Mouse (Mus musculus): ENCODE data around the gene Sdc1. TPM values are rescaled to one million over a fixed set of nuclear protein-coding genes. Genes with fewer than 3 reads are reported as not detected.

The Sdc1 gene
- total and polyA plus RNA-seq, 3 experiments: 1.7 to 5.3 (median 2.6) TPM

DNA sequence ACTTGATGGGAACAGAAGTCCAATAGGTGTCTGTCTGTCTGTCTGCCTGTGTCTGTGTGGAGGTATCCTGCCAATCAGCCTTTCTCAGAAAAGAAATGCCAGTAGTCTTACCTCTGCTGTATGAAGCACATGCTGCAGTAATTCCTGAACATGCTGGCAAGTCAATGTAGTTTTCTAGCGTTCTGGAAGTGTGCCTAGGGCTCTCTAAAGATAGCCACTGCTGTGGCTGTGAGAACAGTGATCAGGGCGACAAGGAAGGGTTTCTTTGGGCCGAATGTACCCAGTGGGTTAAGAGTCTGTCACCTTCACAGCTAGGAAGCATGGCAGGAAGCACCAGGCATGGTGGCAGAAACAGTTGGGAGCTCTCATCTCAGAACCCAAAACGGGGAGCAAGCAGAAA lies 17.0 kb upstream of the Sdc1 start:
- Histone ChIP-seq H3K36me3 (replicated peaks in 1 of 2; ENCODE audit: control insufficient read depth in 1 of 2, insufficient read depth in 1 of 2, low read length in 1 of 2) (peaks cover 31 to 73% of the 10 kb centered on the region in 2 experiments), H3K27ac (ENCODE audit: insufficient read depth, low read depth) (no peak overlapping the region), H3K4me2 (ENCODE audit: insufficient read depth, low read depth, poor library complexity, severe bottlenecking) (no peak overlapping the region), H3K4me3 (replicated peaks in 1 of 3; ENCODE audit: low read depth in 2 of 3, low read length in 2 of 3, poor library complexity in 1 of 3) (no peak overlapping the region), H3K4me1 (ENCODE audit: control insufficient read depth in 1 of 2, insufficient read depth in 2 of 2) (peaks cover 0 to 7% of the 10 kb centered on the region in 2 experiments; a peak in 1 of 4 replicates), H3K79me2 (replicated peaks; ENCODE audit: control insufficient read depth, extremely low read depth, insufficient read depth, poor library complexity, severe bottlenecking) (no peaks in the 10 kb centered on the region), H3K9ac (ENCODE audit: insufficient read depth, low read depth) (no peak overlapping the region), H3K27me3 (replicated peaks) (no peaks in the 10 kb centered on the region), H3K9me3 (replicated peaks; ENCODE audit: low read length) (peaks cover 6% of the 10 kb centered on the region)
- dilution Hi-C loops (cut with MboI; ENCODE audit: extremely low pct_ligation_motif_present, extremely low pct_unique_long_range_greater_than_20kb, low sequenced_read_pairs): no loop called here
- DNase-seq (ENCODE audit: extremely low read depth): no peak
- in situ Hi-C loops (cut with MboI; ENCODE audit: low pct_ligation_motif_present, low pct_unique_long_range_greater_than_20kb, low sequenced_read_pairs): no loop called here
- TF ChIP-seq KAT2A (IDR thresholded peaks at IDR 0.05; ENCODE audit: insufficient replicate concordance, low read length): no peak
- TF ChIP-seq POLR2AphosphoS2 (IDR thresholded peaks at IDR 0.05; ENCODE audit: low read depth, low read length): 0 out of 2 replicates have a peak, but pooled peaks have one; percentile 7

- DNase-seq (ENCODE audit: extremely low read depth): no peak
- no peak for TF ChIP-seq TCF12 (IDR thresholded peaks at IDR 0.05; ENCODE audit: low read depth, low read length)
- 0 out of 4 replicates have a peak, but pooled peaks of 1 of the 2 experiments have one; percentile 6 for TF ChIP-seq CTCF (conservative IDR thresholded peaks at IDR 0.05 in 1 of 2, IDR thresholded peaks at IDR 0.05 in 1 of 2; ENCODE audit: low read depth in 2 of 2, low read length in 2 of 2)
- TF ChIP-seq UBTF (IDR thresholded peaks at IDR 0.05; ENCODE audit: low read depth, low read length): no peak
- TF ChIP-seq E2F4 (IDR thresholded peaks at IDR 0.05; ENCODE audit: insufficient replicate concordance, low read depth, low read length): no peak
- TF ChIP-seq MEF2A (IDR thresholded peaks at IDR 0.05; ENCODE audit: borderline replicate concordance, low read depth, low read length): no peak
- no peak for TF ChIP-seq EP300 (IDR thresholded peaks at IDR 0.05; ENCODE audit: low read length)
- no peak overlapping the region for H3K4me3 ChIP-seq (replicated peaks in 1 of 3; ENCODE audit: low read depth in 2 of 3, low read length in 2 of 3, poor library complexity in 1 of 3)
- H3K79me2 ChIP-seq (replicated peaks; ENCODE audit: control insufficient read depth, extremely low read depth, insufficient read depth, poor library complexity, severe bottlenecking): no peaks in the 10 kb centered on the region
- no peaks in the 10 kb centered on the region for H3K4me1 ChIP-seq (ENCODE audit: control insufficient read depth in 1 of 2, insufficient read depth in 2 of 2)
- dilution Hi-C loops (cut with MboI; ENCODE audit: extremely low pct_ligation_motif_present, extremely low pct_unique_long_range_greater_than_20kb, low sequenced_read_pairs) (no loop called here), in situ Hi-C loops (cut with MboI; ENCODE audit: low pct_ligation_motif_present, low pct_unique_long_range_greater_than_20kb, low sequenced_read_pairs) (no loop called here)
- no peak overlapping the region for H3K9ac ChIP-seq (ENCODE audit: insufficient read depth, low read depth)
- no peak overlapping the region for H3K27ac ChIP-seq (ENCODE audit: insufficient read depth, low read depth)
- H3K27me3 ChIP-seq (replicated peaks): no peaks in the 10 kb centered on the region
- H3K4me2 ChIP-seq (ENCODE audit: insufficient read depth, low read depth, poor library complexity, severe bottlenecking): no peak overlapping the region
- peaks cover 6% of the 10 kb centered on the region for H3K9me3 ChIP-seq (replicated peaks; ENCODE audit: low read length)
- peaks cover 13 to 46% of the 10 kb centered on the region in 2 experiments for H3K36me3 ChIP-seq (replicated peaks in 1 of 2; ENCODE audit: control insufficient read depth in 1 of 2, insufficient read depth in 1 of 2, low read length in 1 of 2)
Observed at GRCm38 (mm10) chr12:8758029-8758428, 13.1 kb upstream of the Sdc1 start.

DNA sequence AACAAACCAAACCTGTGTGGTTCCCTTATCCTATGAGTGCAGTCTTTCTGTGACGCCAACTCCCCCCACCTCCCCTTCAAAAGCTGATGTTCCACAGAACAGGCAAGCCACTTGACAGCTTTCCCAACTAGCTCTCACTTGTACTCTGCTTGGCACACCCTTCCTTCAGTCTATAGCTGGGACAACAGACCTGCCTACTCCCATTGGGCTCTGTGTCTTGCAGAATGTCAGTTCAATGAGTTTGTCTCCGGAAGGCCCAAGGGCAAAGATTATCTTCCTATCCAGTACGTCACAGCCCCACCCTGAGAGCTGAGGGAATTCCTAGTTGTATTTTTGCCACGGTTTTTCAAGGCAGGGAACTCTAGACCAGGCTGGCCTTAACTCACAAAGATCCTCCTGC lies 12.0 kb upstream of the Sdc1 start:
- no peaks in the 10 kb centered on the region for H3K79me2 ChIP-seq (replicated peaks; ENCODE audit: control insufficient read depth, extremely low read depth, insufficient read depth, poor library complexity, severe bottlenecking)
- TF ChIP-seq SIN3A (IDR thresholded peaks at IDR 0.05; ENCODE audit: low read length) (no peak), ZNF384 (IDR thresholded peaks at IDR 0.05; ENCODE audit: low read depth, low read length) (no peak), ELF1 (IDR thresholded peaks at IDR 0.05; ENCODE audit: low read depth, low read length) (no peak), EP300 (IDR thresholded peaks at IDR 0.05; ENCODE audit: low read length) (no peak), NRF1 (IDR thresholded peaks at IDR 0.05; ENCODE audit: low read depth, low read length) (no peak), MAX (IDR thresholded peaks at IDR 0.05; ENCODE audit: low read length) (no peak), ETS1 (conservative IDR thresholded peaks at IDR 0.05; ENCODE audit: low read depth, low read length) (no peak), ZMIZ1 (IDR thresholded peaks at IDR 0.05; ENCODE audit: low read depth, low read length) (no peak), RAD21 (IDR thresholded peaks at IDR 0.05; ENCODE audit: low read depth, low read length) (no peak), PAX5 (IDR thresholded peaks at IDR 0.05; ENCODE audit: low read length) (no peak), ZC3H11A (IDR thresholded peaks at IDR 0.05; ENCODE audit: low read depth, low read length) (no peak), KAT2A (IDR thresholded peaks at IDR 0.05; ENCODE audit: insufficient replicate concordance, low read length) (no peak), UBTF (IDR thresholded peaks at IDR 0.05; ENCODE audit: low read depth, low read length) (no peak), MXI1 (IDR thresholded peaks at IDR 0.05; ENCODE audit: low read depth, low read length) (no peak), E2F4 (IDR thresholded peaks at IDR 0.05; ENCODE audit: insufficient replicate concordance, low read depth, low read length) (no peak), CHD1 (IDR thresholded peaks at IDR 0.05; ENCODE audit: low read depth, low read length) (no peak), JUN (IDR thresholded peaks at IDR 0.05; ENCODE audit: insufficient read depth, low read depth, low read length) (no peak), ZKSCAN1 (IDR thresholded peaks at IDR 0.05; ENCODE audit: borderline replicate concordance, low read depth, low read length) (no peak)
- H3K4me1 ChIP-seq (ENCODE audit: control insufficient read depth in 1 of 2, insufficient read depth in 2 of 2): no peaks in the 10 kb centered on the region
- no peak for DNase-seq (ENCODE audit: extremely low read depth)
- peaks cover 6% of the 10 kb centered on the region for H3K9me3 ChIP-seq (replicated peaks; ENCODE audit: low read length)
- dilution Hi-C loops (cut with MboI; ENCODE audit: extremely low pct_ligation_motif_present, extremely low pct_unique_long_range_greater_than_20kb, low sequenced_read_pairs) (no loop called here), in situ Hi-C loops (cut with MboI; ENCODE audit: low pct_ligation_motif_present, low pct_unique_long_range_greater_than_20kb, low sequenced_read_pairs) (no loop called here)
- peaks cover 5 to 35% of the 10 kb centered on the region in 2 experiments for H3K36me3 ChIP-seq (replicated peaks in 1 of 2; ENCODE audit: control insufficient read depth in 1 of 2, insufficient read depth in 1 of 2, low read length in 1 of 2)
- H3K27me3 ChIP-seq (replicated peaks): no peaks in the 10 kb centered on the region
- no peak overlapping the region for H3K4me2 ChIP-seq (ENCODE audit: insufficient read depth, low read depth, poor library complexity, severe bottlenecking)
- no peak overlapping the region for H3K27ac ChIP-seq (ENCODE audit: insufficient read depth, low read depth)
- H3K9ac ChIP-seq (ENCODE audit: insufficient read depth, low read depth): no peak overlapping the region
- H3K4me3 ChIP-seq (replicated peaks in 1 of 3; ENCODE audit: low read depth in 2 of 3, low read length in 2 of 3, poor library complexity in 1 of 3): no peak overlapping the region

Measured in CH12.LX (cell line).